Comparison of ENCODE assay signal across 1 mouse cellular context in genomic region chr3:84035728-84036364, GRCm38 (mm10).
TF ChIP-seq lines count a peak whose summit lies in the region.

No protein-coding gene starts in this region.

TF ChIP-seq in MEL, 35 proteins besides CTCF, POLR2A, EP300 and RAD21 (continued from another document):
- TF ChIP-seq SIN3A (IDR thresholded peaks at IDR 0.05; ENCODE audit: low read length) (peak; percentile 65), CHD2 (IDR thresholded peaks at IDR 0.05; ENCODE audit: low read length) (no peak; the same call in 1 of the 2 replicates), MEF2A (IDR thresholded peaks at IDR 0.05; ENCODE audit: extremely low read depth, insufficient replicate concordance, low read depth, low read length, poor library complexity, severe bottlenecking) (no peak), POLR2AphosphoS2 (IDR thresholded peaks at IDR 0.05; ENCODE audit: low read length) (no peak), TAL1 (IDR thresholded peaks at IDR 0.05; ENCODE audit: low read length) (peak; percentile 83), E2F4 (IDR thresholded peaks at IDR 0.05; ENCODE audit: borderline replicate concordance, low read depth, low read length) (no peak)
TF ChIP-seq in MEL: peak in this region for 11.
